Mouse (Mus musculus): ENCODE results near the gene Marveld2. TPM values are rescaled to one million over a fixed set of nuclear protein-coding genes. Genes with fewer than 3 reads are reported as not detected.

The Marveld2 gene
- polyA plus RNA-seq, 1 experiment from 2014 or later = 6.1 TPM

GRCm38 (mm10) chr13:100588646-100589045, 28.1 kb downstream of the Marveld2 start:
- Histone ChIP-seq H3K27me3 (replicated peaks; ENCODE audit: control insufficient read depth, insufficient read depth, low read length) (no peaks in the 10 kb centered on the region), H3K9ac (ENCODE audit: low read depth, low read length) (no peak overlapping the region), H3K4me1 (ENCODE audit: control insufficient read depth, insufficient read depth, low read length) (no peaks in the 10 kb centered on the region), H3K27ac (replicated peaks; ENCODE audit: low read depth, low read length) (no peak overlapping the region), H3K9me3 (ENCODE audit: control insufficient read depth, low read length) (no peaks in the 10 kb centered on the region), H3K36me3 (ENCODE audit: control insufficient read depth, insufficient read depth, low read length) (no peaks in the 10 kb centered on the region), H3K4me3 (ENCODE audit: low read depth, low read length) (no peak overlapping the region), H3K4me2 (ENCODE audit: low read depth, low read length) (no peak overlapping the region)
- 81% methylated on average over 11 of the region's 12 CpGs for WGBS
- no peak for DNase-seq (ENCODE audit: low spot score)
- ATAC-seq (ENCODE audit: low read depth) = no peak

- Histone ChIP-seq H3K4me2 (ENCODE audit: low read depth, low read length) (no peak overlapping the region), H3K4me1 (ENCODE audit: control insufficient read depth, insufficient read depth, low read length) (no peaks in the 10 kb centered on the region), H3K27ac (replicated peaks; ENCODE audit: low read depth, low read length) (no peak overlapping the region), H3K27me3 (replicated peaks; ENCODE audit: control insufficient read depth, insufficient read depth, low read length) (no peaks in the 10 kb centered on the region), H3K4me3 (ENCODE audit: low read depth, low read length) (no peak overlapping the region), H3K9ac (ENCODE audit: low read depth, low read length) (no peak overlapping the region), H3K36me3 (ENCODE audit: control insufficient read depth, insufficient read depth, low read length) (no peaks in the 10 kb centered on the region), H3K9me3 (ENCODE audit: control insufficient read depth, low read length) (no peaks in the 10 kb centered on the region)
- ATAC-seq (ENCODE audit: low read depth) (no peak), DNase-seq (ENCODE audit: low spot score) (no peak)
- WGBS = 37% methylated on average over 6 of the region's 6 CpGs
These were observed 34.6 kb downstream of the Marveld2 start for GRCm38 (mm10) chr13:100582144-100582543.

- DNase-seq (ENCODE audit: low spot score) (no peak), ATAC-seq (ENCODE audit: low read depth) (no peak)
- Histone ChIP-seq H3K4me2 (ENCODE audit: low read depth, low read length) (no peak overlapping the region), H3K27ac (replicated peaks; ENCODE audit: low read depth, low read length) (no peak overlapping the region), H3K36me3 (ENCODE audit: control insufficient read depth, insufficient read depth, low read length) (no peaks in the 10 kb centered on the region), H3K4me3 (ENCODE audit: low read depth, low read length) (no peak overlapping the region), H3K9me3 (ENCODE audit: control insufficient read depth, low read length) (no peaks in the 10 kb centered on the region), H3K4me1 (ENCODE audit: control insufficient read depth, insufficient read depth, low read length) (no peaks in the 10 kb centered on the region), H3K27me3 (replicated peaks; ENCODE audit: control insufficient read depth, insufficient read depth, low read length) (no peaks in the 10 kb centered on the region), H3K9ac (ENCODE audit: low read depth, low read length) (no peak overlapping the region)
- 10% methylated on average over 3 of the region's 3 CpGs for WGBS
These were observed 35.1 kb downstream of the Marveld2 start for GRCm38 (mm10) chr13:100581701-100582100.

GRCm38 (mm10) chr13:100579951-100580350, 36.8 kb downstream of the Marveld2 start:
- H3K9ac ChIP-seq (ENCODE audit: low read depth, low read length) = no peak overlapping the region
- H3K4me3 ChIP-seq (ENCODE audit: low read depth, low read length) = no peak overlapping the region

GRCm38 (mm10) chr13:100579220-100579619, 37.6 kb downstream of the Marveld2 start:
- H3K36me3 ChIP-seq (ENCODE audit: control insufficient read depth, insufficient read depth, low read length) = no peaks in the 10 kb centered on the region
- H3K9me3 ChIP-seq (ENCODE audit: control insufficient read depth, low read length) = no peaks in the 10 kb centered on the region
- no peak overlapping the region for H3K27ac ChIP-seq (replicated peaks; ENCODE audit: low read depth, low read length)
- WGBS = 57% methylated on average over 3 of the region's 3 CpGs
- no peaks in the 10 kb centered on the region for H3K4me1 ChIP-seq (ENCODE audit: control insufficient read depth, insufficient read depth, low read length)
- H3K4me3 ChIP-seq (ENCODE audit: low read depth, low read length) = no peak overlapping the region
- H3K27me3 ChIP-seq (replicated peaks; ENCODE audit: control insufficient read depth, insufficient read depth, low read length) = no peaks in the 10 kb centered on the region
- ATAC-seq (ENCODE audit: low read depth) = no peak
- no peak overlapping the region for H3K9ac ChIP-seq (ENCODE audit: low read depth, low read length)
- no peak for DNase-seq (ENCODE audit: low spot score)
- H3K4me2 ChIP-seq (ENCODE audit: low read depth, low read length) = no peak overlapping the region

More at GRCm38 (mm10) chr13:100579951-100580350, 36.8 kb downstream of the Marveld2 start:
- Histone ChIP-seq H3K27me3 (replicated peaks; ENCODE audit: control insufficient read depth, insufficient read depth, low read length) (no peaks in the 10 kb centered on the region), H3K4me2 (ENCODE audit: low read depth, low read length) (no peak overlapping the region), H3K27ac (replicated peaks; ENCODE audit: low read depth, low read length) (no peak overlapping the region), H3K36me3 (ENCODE audit: control insufficient read depth, insufficient read depth, low read length) (no peaks in the 10 kb centered on the region), H3K9me3 (ENCODE audit: control insufficient read depth, low read length) (no peaks in the 10 kb centered on the region), H3K4me1 (ENCODE audit: control insufficient read depth, insufficient read depth, low read length) (no peaks in the 10 kb centered on the region)
- ATAC-seq (ENCODE audit: low read depth) (no peak), DNase-seq (ENCODE audit: low spot score) (no peak)

GRCm38 (mm10) chr13:100575950-100576349, 40.8 kb downstream of the Marveld2 start:
- DNase-seq (ENCODE audit: low spot score) (no peak), ATAC-seq (ENCODE audit: low read depth) (no peak)
- WGBS = 74% methylated on average over 2 of the region's 2 CpGs

GRCm38 (mm10) chr13:100570713-100571112, 46.1 kb downstream of the Marveld2 start:
- 76% methylated on average over 2 of the region's 2 CpGs for WGBS

More at GRCm38 (mm10) chr13:100575950-100576349, 40.8 kb downstream of the Marveld2 start:
- no peaks in the 10 kb centered on the region for H3K36me3 ChIP-seq (ENCODE audit: control insufficient read depth, insufficient read depth, low read length)
- H3K9ac ChIP-seq (ENCODE audit: low read depth, low read length) = no peak overlapping the region
- no peak overlapping the region for H3K4me3 ChIP-seq (ENCODE audit: low read depth, low read length)
- no peak overlapping the region for H3K4me2 ChIP-seq (ENCODE audit: low read depth, low read length)
- H3K4me1 ChIP-seq (ENCODE audit: control insufficient read depth, insufficient read depth, low read length) = no peaks in the 10 kb centered on the region
- H3K9me3 ChIP-seq (ENCODE audit: control insufficient read depth, low read length) = no peaks in the 10 kb centered on the region
- no peaks in the 10 kb centered on the region for H3K27me3 ChIP-seq (replicated peaks; ENCODE audit: control insufficient read depth, insufficient read depth, low read length)
- no peak overlapping the region for H3K27ac ChIP-seq (replicated peaks; ENCODE audit: low read depth, low read length)

GRCm38 (mm10) chr13:100568359-100568758, 48.4 kb downstream of the Marveld2 start:
- no peak overlapping the region for H3K4me2 ChIP-seq (ENCODE audit: low read depth, low read length)
- H3K4me3 ChIP-seq (ENCODE audit: low read depth, low read length) = no peak overlapping the region
- ATAC-seq (ENCODE audit: low read depth) = no peak
- H3K9me3 ChIP-seq (ENCODE audit: control insufficient read depth, low read length) = no peaks in the 10 kb centered on the region
- H3K4me1 ChIP-seq (ENCODE audit: control insufficient read depth, insufficient read depth, low read length) = no peaks in the 10 kb centered on the region
- WGBS = 89% methylated on average over 1 of the region's 1 CpGs
- H3K36me3 ChIP-seq (ENCODE audit: control insufficient read depth, insufficient read depth, low read length) = no peaks in the 10 kb centered on the region
- no peak for DNase-seq (ENCODE audit: low spot score)
- no peak overlapping the region for H3K9ac ChIP-seq (ENCODE audit: low read depth, low read length)
- H3K27me3 ChIP-seq (replicated peaks; ENCODE audit: control insufficient read depth, insufficient read depth, low read length) = no peaks in the 10 kb centered on the region
- no peak overlapping the region for H3K27ac ChIP-seq (replicated peaks; ENCODE audit: low read depth, low read length)

More at GRCm38 (mm10) chr13:100570713-100571112, 46.1 kb downstream of the Marveld2 start:
- Histone ChIP-seq H3K27ac (replicated peaks; ENCODE audit: low read depth, low read length) (no peak overlapping the region), H3K36me3 (ENCODE audit: control insufficient read depth, insufficient read depth, low read length) (no peaks in the 10 kb centered on the region), H3K4me2 (ENCODE audit: low read depth, low read length) (no peak overlapping the region), H3K27me3 (replicated peaks; ENCODE audit: control insufficient read depth, insufficient read depth, low read length) (no peaks in the 10 kb centered on the region), H3K4me3 (ENCODE audit: low read depth, low read length) (no peak overlapping the region), H3K9ac (ENCODE audit: low read depth, low read length) (no peak overlapping the region), H3K9me3 (ENCODE audit: control insufficient read depth, low read length) (no peaks in the 10 kb centered on the region), H3K4me1 (ENCODE audit: control insufficient read depth, insufficient read depth, low read length) (no peaks in the 10 kb centered on the region)
- ATAC-seq (ENCODE audit: low read depth) (no peak), DNase-seq (ENCODE audit: low spot score) (no peak)

GRCm38 (mm10) chr13:100559449-100559848, 57.3 kb downstream of the Marveld2 start:
- H3K36me3 ChIP-seq (ENCODE audit: control insufficient read depth, insufficient read depth, low read length) = no peaks in the 10 kb centered on the region
- no peak overlapping the region for H3K4me2 ChIP-seq (ENCODE audit: low read depth, low read length)
- no peaks in the 10 kb centered on the region for H3K4me1 ChIP-seq (ENCODE audit: control insufficient read depth, insufficient read depth, low read length)
- 80% methylated on average over 9 of the region's 9 CpGs for WGBS
- H3K27ac ChIP-seq (replicated peaks; ENCODE audit: low read depth, low read length) = no peak overlapping the region
- no peak overlapping the region for H3K9ac ChIP-seq (ENCODE audit: low read depth, low read length)
- DNase-seq (ENCODE audit: low spot score) (no peak), ATAC-seq (ENCODE audit: low read depth) (no peak)
- H3K27me3 ChIP-seq (replicated peaks; ENCODE audit: control insufficient read depth, insufficient read depth, low read length) = 0 out of 2 replicates have a peak, but pooled peaks cover 3% of the 10 kb centered on the region
- H3K4me3 ChIP-seq (ENCODE audit: low read depth, low read length) = no peak overlapping the region
- H3K9me3 ChIP-seq (ENCODE audit: control insufficient read depth, low read length) = no peaks in the 10 kb centered on the region

Measured in embryonic facial prominence, embryonic 14.5 days (tissue).